Mouse (Mus musculus): ENCODE measurements around the gene Il4ra.

Gene Il4ra

DNA sequence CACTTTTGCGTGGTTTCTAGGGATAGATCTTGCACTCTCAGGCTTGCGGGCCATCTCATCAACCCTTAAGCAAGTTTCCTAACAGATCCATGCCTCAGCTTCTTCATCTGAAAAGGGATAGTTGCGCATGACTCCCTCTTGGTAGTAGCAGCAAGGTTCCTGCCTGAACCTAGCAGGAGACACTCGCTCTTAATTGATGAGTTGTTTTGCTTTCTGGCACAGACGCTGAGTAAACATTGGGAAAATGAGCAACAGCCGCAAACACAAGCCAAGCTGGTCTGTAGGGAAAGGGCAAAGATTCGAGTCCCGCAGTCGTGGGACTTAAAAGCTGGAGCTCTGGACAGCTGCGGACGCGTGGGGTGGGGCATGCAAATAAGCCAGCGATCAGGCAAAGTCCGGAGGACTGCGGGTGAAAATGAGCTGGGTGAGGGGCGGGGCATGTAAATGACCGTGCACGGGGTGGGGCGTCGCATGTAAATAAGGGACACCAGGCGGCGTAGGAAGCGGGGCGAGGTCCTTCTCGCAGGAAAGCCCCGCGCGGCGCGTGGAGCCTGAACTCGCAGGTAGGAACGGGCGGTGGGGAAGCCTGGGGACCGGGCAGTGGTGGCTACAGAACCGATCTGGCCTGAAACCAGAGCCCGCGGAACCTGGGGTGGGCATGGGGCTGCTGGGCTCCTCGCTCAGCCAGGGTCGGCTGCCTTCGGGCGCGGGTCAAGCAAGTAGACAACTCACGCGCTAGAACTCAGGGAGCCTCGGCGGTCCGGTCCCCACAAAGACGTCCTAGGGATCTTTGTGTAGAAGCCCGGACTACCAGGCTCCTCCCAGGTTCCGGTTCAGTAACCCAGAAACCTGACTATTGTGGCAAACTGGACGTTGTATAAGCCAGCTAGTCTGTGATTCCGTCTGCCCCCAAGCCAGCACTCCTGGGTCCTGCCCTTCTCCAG lies at the start of gene Il4ra:
TSS of gene Il4ra (plus strand) at position 355 of the 944 bp plus-strand sequence.
- DNase-seq: peak; percentile 99

DNA sequence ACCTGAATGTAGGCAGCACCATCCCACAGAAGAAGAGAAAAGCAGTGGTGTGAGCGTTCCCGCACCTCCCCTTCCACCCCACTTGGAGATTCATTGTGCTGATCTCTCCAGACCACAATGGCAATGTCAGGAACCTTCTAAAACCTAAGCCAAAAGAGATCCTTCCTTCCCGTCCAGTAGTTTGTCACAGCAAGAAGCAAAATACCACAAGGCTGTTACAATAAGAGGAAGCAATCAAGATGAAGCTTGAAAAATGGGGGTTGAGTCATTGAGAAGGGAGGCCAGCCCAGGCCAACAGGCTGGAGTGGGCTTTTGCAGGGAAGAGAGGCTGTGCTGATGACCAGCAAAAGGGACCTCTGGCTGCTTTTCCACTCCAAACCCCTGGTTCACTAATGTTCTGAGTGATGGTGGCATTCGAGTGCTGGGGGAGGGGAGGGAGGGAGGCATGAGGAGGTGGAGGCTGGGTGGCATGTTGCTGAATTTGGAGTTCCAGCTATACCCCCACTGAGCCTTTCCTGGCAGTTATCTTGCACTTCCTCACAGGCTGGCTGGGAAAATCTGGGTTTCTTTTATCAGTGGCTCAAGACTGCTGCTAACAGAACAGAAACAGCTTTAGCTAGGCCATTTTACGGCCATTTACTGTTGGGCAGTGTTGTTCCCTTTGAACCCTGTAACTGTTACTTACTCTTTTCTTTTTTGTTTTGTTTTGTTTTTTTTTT lies 48.4 kb upstream of the Il4ra start:
- DNase-seq: peak; percentile 95

DNA sequence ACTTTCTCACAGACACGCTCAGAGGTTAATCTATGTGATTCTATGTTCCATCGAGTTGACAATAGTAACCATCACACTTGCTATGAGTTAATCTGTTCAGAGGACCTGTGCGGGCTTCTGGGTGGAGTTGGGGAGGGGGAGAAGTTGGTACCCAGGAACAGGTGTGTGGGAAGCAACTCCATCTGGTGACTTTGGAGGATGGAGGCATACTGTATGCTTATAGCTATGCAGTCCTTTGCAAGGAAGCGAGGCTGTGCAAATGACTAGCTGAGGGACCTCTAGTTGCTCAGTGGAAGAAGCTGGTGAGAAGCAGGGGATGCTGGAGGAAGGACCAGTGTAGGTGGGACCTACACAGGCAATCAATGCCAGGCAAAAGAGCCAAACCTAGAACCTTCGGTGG lies 47.3 kb upstream of the Il4ra start:
- DNase-seq: no peak

DNA sequence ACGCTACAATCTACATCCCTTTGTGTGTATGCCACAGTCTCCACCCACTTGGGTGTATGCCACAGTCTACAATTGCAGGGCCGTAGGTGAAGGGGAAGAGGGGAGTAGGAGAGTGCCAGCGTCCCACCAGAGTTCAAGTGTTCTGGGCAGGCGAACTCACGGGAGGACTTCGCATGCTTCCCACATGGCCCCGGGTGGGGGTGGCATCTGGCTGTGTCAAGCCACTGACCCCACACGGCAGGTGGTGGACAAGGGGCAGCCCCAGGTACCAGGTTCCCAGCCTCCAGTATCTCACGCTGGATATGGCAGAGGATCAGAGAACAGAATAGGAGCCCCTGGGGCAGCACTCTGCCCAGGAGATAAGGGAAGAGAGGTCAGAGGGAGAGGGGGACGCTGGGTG lies 46.4 kb upstream of the Il4ra start:
- peak; percentile 78 for DNase-seq

DNA sequence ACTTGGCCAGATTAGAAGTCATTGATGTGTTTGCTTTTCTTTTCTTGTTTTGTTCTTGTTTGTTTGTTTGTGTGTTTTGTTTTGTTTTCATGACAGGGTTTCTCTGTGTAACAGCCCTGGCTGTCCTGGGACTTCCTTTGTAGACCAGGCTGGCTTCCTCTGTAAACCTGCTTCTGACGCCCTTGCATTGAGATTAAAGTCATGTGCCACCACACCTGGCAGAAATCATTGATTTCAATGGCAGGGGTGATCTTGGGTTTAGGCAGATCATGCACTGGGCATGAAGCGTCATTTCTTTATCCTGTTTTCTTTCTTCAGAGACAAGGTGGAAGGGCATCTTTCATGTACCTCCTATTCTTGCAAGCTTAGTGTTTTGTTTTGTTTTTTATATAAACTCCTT lies 44.6 kb upstream of the Il4ra start:
- DNase-seq: peak; percentile 50

DNA sequence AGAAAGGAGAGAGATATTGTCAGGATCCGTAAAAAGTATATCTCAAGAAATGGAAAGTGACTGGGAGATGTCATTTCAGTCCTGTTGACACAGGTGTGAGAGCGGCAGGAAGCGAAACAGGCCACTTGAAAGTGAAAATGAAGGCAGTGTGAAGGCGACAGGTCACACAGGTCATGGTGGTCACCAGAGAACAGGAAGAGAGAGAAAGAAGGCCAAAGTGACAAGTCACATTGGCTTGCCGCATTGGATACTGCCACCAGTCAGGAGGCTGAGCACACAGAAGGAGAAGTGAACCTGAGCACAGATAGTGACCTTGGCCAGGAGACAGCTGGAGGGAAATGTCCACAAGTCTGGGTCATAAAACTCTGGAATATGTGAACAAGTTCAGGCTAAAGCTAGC lies 40.5 kb upstream of the Il4ra start:
- peak; percentile 76 for DNase-seq

DNA sequence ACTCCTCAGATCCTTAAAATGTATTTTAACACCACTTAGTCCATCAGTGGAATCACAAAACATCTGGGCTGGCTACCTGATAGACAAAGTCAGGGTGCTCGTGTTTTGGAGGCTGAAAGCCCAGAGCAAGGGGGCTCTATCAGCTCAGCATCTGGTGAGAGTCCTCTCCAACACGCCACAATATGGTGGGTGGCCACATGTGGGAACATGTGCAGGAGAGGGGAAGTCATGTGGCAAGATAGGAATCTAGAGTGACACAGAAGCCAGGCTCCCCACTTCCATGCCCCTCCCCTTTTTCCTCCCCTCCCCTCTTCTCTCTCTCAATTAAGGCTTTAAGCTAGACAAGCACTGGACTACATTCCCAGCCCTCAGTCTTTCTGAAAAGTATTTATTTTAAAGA lies 40.1 kb upstream of the Il4ra start:
- DNase-seq: peak; percentile 74

DNA sequence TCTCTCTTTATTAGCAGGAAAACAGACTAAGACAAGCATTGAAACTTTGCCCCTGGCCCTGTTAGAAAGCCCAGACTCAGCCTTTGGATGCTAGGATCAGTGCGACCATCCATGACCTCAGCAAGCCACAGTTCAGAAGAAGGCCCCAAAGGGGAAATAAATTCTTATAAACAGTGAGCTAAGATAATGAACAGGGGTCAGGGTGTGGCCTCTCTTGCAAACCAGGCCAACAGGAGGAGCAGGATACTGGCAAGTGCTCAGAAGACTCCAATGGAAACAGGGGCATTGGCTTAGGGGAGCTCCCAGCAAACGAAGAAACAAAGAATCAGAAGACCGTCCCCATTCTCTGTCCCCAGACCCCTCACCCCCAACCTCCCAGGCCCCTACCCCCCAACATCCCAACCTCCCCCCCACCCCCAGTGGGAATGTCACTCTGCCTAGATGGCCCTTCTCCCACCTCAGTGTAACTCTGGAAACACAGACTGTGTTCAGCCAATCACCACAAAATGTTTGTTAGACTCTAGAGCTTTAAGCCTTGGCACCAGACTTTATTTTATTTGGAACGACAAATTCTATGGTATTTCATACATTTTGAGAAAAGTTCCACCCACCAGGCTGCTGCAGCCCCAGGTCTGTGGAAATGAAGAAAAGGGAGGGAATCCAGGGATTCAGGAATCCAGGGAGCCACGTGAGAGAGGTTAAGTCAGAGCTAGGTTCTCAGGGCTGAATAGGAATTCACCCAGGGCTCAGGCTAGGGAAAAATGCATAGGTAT lies 36.7 kb upstream of the Il4ra start:
- DNase-seq: peak; percentile 91

DNA sequence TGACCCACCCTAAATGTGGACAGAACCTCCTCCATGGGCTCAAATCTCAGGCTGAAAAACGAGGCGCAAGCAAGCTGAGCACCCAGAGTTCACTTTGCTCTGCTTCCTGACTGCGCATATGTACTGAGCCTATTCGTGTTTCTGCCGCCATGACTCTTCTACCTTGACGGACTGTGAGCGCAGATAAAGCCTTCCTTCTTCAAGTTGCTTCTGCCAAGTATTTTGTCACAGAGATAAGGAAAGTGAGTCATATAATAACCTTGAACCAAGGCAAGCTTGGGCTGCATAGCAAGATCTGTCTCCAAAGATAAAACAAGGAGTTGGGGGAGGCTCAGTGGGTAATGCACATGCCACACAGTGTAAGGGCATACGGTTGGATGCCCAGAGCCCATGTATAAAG lies 35.2 kb upstream of the Il4ra start:
- DNase-seq: no peak

DNA sequence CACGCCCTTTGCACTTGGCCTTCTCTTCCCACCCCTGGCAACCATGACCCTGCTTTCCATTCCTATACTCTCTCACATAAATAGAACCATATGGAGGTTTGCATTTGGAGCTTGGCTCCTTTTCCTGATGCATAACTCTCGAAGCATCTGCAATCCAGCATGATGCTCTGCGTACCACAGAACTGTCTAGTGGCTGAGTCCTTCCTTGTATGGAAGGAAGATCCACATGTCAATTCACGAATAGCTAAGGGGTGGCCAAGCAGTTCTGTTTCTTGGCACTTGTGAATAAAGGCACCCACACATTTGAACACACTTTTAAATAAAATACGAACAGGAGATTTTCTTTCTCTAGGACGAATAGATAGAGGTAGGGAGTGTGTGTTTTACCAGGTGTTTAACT lies 34.5 kb upstream of the Il4ra start:
- DNase-seq: peak; percentile 22

DNA sequence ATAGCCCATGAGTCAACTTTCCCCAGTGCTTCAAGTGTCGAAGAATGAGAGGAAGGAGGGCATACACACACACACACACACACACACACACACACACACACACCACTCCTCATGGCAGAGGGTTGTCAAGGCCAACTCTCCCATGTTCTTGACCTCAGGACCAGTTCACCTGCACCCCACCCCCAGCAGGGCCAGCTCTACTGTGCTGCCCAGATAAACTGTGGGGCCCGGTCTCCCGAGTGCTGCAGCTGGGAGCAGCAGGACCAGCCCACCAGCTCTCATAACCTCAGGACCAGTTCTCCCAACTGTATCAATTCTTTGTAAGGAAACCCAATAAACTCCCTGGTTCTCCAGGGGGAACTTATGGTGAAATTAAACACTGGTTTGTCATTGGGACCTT lies 32.2 kb upstream of the Il4ra start:
- DNase-seq: peak; percentile 76

DNA sequence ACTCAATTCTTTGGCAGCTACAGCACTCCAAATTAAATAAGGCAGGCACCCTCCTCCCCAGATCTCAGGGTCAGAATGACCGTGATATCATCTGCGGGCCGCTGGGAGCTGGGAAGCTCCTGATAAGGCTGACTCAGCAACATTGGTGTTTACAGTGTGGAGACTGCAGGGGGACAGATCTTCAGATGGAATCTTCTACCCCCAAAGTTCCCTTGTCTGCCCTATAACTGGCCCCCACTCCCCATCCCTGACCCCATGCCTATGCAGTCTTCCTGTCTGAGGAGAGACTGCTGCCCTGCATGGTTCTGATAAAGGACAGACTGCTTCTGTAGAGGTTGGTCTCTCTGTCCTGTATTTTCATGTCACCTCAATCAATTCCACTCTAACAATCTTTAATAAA lies 28.9 kb upstream of the Il4ra start:
- peak; percentile 82 for DNase-seq

DNA sequence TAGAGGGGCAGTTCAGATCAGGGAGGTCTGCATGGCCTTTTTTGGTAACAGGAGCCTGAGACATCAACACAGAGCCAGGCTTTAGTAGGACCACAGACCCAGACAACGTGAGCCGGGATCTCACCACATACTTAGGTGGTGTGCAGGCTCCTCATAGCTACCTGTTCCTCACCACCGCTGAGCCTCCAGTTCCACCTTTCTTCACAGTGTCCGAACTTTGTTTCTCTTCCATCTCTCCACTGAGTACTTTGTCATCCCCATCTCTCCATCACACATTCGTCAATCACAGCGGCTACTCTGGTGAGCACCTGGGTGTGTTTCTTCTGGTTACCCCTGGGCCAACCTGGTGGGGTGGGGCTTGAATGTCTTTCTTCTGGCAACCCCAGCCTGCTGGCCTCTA lies 24.7 kb upstream of the Il4ra start:
- DNase-seq: peak; percentile 66

DNA sequence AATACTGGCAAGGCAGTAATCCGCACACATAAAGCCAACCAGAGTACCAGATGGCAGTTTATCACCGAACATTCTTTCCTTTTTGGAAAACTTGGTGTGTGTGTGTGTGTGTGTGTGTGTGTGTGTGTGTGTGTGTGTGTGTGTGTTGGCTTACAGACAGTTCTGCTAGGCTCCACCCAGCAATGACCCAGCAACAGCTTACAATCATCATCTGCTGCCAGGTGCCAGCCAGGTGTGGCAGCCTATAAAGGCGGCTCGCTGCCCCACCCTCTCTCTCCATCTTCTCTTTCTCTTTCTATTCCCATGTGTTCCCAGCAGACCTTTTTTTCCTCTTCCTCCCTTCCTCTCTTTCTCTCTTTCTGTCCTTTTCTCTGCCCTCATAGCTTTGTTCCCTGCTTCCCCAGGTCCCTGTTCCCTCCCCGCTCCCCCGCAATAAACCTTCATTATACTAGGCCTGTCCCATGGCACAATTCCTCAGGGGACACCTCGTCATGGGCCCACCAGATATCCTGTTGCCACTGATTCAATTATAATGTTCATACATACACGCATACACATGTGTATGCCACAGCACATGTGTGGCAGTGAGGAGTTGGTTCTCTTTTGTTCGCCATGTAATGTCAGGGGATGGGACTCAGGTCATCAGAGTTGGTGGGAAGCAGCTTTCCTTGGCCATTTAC lies 23.9 kb upstream of the Il4ra start:
- peak; percentile 72 for DNase-seq

DNA sequence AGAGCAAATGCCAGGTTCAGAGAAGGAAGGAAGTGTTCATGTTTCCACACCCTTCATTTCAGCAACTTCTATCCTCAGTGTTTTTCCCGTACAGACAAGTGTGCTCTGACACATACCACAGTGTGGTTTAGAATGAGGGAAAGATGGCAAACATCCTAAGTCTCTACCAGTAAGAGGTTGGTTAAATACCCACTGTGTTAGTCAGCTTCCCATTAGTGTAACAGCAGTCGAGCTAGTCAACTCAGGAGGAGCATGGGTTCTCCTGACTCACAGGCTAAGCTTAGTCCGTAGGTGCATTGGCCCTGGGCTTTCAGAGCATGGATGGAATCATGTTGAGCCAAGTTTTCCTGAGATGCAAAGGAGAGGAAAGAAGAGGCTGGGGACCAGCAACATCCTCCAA lies 12.6 kb upstream of the Il4ra start:
- peak; percentile 55 for DNase-seq

DNA sequence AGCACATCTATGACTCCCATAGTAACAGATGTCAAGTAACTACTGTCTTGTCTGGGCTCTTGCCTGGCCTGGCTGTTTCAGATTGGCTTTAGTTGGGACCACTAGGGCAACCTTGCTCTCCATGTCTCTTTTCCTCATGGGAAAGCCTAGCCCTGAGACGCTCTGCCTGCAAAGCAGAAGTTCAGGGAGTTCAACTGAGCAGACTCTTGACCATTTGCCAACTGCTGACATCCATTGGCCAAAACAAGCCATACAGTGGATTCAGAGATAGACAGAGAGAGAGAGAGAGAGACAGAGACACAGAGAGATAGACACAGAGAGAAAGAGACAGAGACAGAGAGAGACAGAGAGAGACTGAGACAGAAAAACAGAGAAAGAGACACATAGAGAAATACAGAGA lies 10.9 kb upstream of the Il4ra start:
- DNase-seq: peak; percentile 89

DNA sequence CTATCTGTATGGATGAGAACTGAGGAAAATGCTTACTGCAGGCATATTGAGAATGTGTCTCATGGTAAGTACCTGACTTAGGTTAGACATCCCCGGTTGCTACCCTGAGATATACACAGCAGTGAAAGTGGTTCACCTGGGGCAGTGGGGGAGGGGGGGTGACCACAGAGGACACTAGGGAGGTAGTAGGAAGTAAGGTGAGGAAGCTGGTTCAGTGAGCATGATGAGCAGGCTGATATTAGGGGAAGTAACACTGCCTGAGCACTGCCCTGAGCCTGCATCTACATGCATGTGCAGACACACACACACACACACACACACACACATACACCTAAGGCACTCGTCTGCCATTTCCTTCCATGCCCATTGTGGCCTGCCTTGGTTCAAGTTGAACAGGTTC lies 10.1 kb upstream of the Il4ra start:
- peak; percentile 92 for DNase-seq

DNA sequence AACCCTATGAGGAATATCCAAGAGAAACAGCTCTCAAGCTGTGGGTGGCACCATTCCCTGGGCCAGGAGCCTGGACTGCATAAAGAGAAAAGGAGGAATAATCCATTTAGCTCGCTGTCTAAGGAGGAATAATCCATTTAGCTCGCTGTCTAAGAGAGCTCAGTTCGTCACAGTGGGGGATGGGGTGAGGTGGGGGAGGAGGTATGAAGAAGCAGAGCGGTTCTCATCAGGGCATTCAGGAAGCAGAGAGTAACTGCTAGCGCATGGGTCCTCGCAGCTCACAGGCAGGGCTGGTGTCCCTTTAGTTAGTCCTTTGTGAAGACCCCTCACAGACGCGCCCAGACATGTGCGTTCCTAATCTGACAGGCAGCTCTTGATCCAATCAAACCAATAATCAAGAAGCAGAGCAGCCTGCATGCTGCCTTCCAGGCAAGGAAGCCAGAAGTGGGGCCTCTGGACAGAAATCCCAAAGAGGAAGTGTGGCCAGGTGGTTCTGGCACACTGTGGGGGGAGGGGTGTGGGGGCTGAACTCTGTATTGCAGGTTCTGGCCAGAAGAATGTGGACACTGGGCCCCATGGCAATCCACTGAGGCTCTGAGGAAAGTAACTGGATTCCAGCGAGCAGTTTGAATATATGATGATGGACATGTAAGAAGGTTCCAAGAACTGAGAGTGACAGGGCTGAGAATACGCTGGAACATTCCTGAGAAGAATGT lies 9.4 kb upstream of the Il4ra start:
- peak; percentile 80 for DNase-seq

DNA sequence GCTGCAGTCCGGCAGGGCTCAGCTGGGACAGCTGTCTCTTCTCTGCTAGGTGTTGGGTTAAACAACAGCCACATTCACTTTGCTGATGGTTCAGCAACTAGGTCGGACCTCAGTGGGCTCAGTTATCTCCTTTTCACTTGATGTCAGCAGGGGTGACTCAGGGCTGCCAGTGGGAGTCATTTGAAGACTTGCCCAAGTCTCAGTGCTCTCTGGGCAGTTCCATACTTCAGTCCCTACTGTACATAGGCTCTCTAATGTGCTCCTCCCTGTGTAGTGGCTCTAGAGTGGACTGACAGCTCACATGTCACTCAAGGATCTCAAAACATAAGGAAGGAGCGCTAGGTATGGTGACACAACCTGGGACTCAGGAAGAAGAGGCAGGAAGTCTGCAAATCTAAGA lies 8.4 kb upstream of the Il4ra start:
- peak; percentile 51 for DNase-seq

DNA sequence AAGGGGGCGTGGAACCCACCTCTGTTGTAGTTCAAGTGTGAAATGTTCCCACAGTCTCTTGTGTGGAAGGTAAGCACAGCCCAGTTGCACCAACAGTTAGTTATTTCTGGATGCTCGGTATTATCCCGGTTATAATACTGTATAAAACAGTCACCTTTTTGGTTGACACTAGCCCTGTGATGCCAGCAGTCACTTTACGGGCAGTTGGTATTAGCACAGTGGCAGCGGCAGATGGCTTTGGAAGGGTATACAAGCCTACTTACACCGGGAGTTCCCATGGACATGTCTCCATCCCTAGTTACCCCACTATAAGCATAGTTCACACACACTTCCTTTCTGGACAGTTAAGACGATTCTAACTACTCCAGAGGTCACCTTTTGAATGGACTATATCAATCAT lies 6.6 kb upstream of the Il4ra start:
- peak; percentile 67 for DNase-seq

DNA sequence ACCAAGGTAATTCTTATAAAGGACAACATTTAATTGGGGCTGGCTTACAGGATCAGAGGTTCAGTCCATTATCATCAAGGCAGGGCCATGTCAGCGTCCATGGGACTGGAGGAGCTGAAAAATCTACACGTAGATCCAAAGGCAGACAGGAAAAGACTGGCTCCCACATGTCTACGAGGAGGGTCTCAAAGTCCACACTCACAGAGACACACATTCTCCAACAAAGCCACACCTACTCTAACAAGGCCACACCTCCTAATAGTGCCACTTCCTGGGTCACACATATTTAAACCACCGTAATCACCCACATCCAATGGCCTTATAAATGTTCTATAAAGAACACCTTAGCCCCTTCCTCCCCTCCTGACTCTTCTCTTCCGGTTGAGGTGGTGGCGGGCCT lies 5.2 kb upstream of the Il4ra start:
- DNase-seq: peak; percentile 62

DNA sequence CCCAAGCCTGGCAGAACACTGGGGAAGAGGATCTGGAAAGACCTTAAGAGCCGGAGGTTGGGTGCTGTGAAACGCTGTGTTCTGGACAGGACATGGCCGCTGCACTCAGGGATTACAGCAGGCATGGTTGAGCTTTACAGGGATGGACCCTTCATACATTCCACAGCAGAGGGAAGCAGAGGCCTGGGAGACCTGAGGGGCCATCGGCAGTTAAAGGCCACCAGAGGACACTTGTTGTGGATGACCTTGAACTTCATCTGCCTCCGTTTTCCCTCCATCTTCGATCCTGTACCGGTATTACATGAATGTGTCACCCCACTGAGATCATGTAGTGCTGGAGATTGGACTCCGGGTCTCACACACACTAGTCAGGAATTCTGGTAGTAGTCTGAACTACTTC lies 2.0 kb upstream of the Il4ra start:
- DNase-seq: peak; percentile 88

Measured in heart, adult 11 months (tissue).